Mouse (Mus musculus) heart, embryonic 16.5 days (tissue): ENCODE measurements around the gene Camta1. TPM values are rescaled to one million over a fixed set of nuclear protein-coding genes. Genes with fewer than 3 reads are reported as not detected.

Experiments used
- ATAC-seq: fragments of 200-750 bp; cut with Nextera tagmentation; replicated peaks from 2 replicates; pipeline ENCODE4 v1.8.0; 2017; ENCODE audit warnings: moderate number of reproducible peaks; ENCODE audit not compliant: insufficient read depth, low FRiP score; ENCODE audit errors: extremely low read depth
- H3K27ac ChIP-seq: fragments of 300-500 bp; sonication (generic); 2 replicates; pipeline ENCODE4 v1.5.1; 2014; ENCODE audit warnings: mild to moderate bottlenecking, low read length, control low read depth, moderate library complexity
- H3K27me3 ChIP-seq: fragments of 300-500 bp; sonication (generic); 2 replicates; pipeline ENCODE4 v1.6.1; 2014; ENCODE audit warnings: low read length, mixed read lengths; ENCODE audit not compliant: control insufficient read depth, insufficient read depth
- H3K36me3 ChIP-seq: fragments of 300-500 bp; sonication (generic); 2 replicates; pipeline ENCODE4 v1.6.1; 2014; ENCODE audit not compliant: control insufficient read depth, insufficient read depth
- H3K4me1 ChIP-seq: fragments of 300-500 bp; sonication (generic); 2 replicates; pipeline ENCODE4 v1.6.1; 2014; ENCODE audit warnings: low read length, mixed read lengths; ENCODE audit not compliant: control insufficient read depth, insufficient read depth
- H3K4me2 ChIP-seq: fragments of 300-500 bp; sonication (generic); 2 replicates; pipeline ENCODE4 v1.6.1; 2014; ENCODE audit warnings: low read depth, mild to moderate bottlenecking, control low read depth, low read length
- H3K4me3 ChIP-seq: fragments of 300-500 bp; sonication (generic); 2 replicates; pipeline ENCODE4 v1.5.1; 2014; ENCODE audit warnings: mild to moderate bottlenecking, control low read depth, low read length
- H3K9ac ChIP-seq: fragments of 300-500 bp; sonication (generic); 2 replicates; pipeline ENCODE4 v1.6.1; 2014; ENCODE audit warnings: low read length, control low read depth
- H3K9me3 ChIP-seq: fragments of 300-500 bp; sonication (generic); replicated peaks from 2 replicates; pipeline ENCODE4 v1.6.1; 2016; ENCODE audit warnings: low read length; ENCODE audit not compliant: control insufficient read depth
- WGBS: fragments of 180-500 bp; shearing (Covaris S2); extraction: QIAGEN DNeasy Blood & Tissue Kit; methylation state at CpG from one replicate; pipeline ENCODE4 v1.1.7; 2014; 5-methylcytosine and 5-hydroxymethylcytosine counted together
- polyA plus RNA-seq: library from polyadenylated mRNA; unstranded; fragments of >200 nt; fragmentation: Nextera tagmentation; extraction: Ambion mirVana; gene quantifications from 2 replicates; pipeline ENCODE4 v1.2.1, GENCODE M21; 2015

Gene Camta1
- polyA plus RNA-seq, 1 experiment from 2014 or later, result 141 TPM

GRCm38 (mm10) chr4:151130756-151131490, 730.8 kb downstream of the Camta1 start:
- no peak overlapping the region for H3K27ac ChIP-seq
- no peak overlapping the region for H3K4me3 ChIP-seq
- no peaks in the 10 kb centered on the region for H3K36me3 ChIP-seq
- peaks cover 8% of the 10 kb centered on the region for H3K27me3 ChIP-seq
- no peak for ATAC-seq
- H3K9ac ChIP-seq, result peak overlapping the region; percentile 20; the same call in 1 of the 2 replicates
- peaks cover 27% of the 10 kb centered on the region for H3K4me1 ChIP-seq
- 50% methylated on average over 9 of the region's 9 CpGs for WGBS
- H3K4me2 ChIP-seq, result no peak overlapping the region
- H3K9me3 ChIP-seq, result no peaks in the 10 kb centered on the region

GRCm38 (mm10) chr4:151129725-151130557, 731.7 kb downstream of the Camta1 start:
- no peak for ATAC-seq
- H3K9me3 ChIP-seq, result no peaks in the 10 kb centered on the region
- peak overlapping the region; percentile 98 for H3K4me2 ChIP-seq
- peaks cover 8% of the 10 kb centered on the region for H3K27me3 ChIP-seq
- 67% methylated on average over 16 of the region's 16 CpGs for WGBS
- peaks cover 29% of the 10 kb centered on the region for H3K4me1 ChIP-seq
- no peak overlapping the region for H3K27ac ChIP-seq
- no peaks in the 10 kb centered on the region for H3K36me3 ChIP-seq
- H3K9ac ChIP-seq, result peak overlapping the region; percentile 4; the same call in 1 of the 2 replicates
- H3K4me3 ChIP-seq, result no peak overlapping the region

DNA sequence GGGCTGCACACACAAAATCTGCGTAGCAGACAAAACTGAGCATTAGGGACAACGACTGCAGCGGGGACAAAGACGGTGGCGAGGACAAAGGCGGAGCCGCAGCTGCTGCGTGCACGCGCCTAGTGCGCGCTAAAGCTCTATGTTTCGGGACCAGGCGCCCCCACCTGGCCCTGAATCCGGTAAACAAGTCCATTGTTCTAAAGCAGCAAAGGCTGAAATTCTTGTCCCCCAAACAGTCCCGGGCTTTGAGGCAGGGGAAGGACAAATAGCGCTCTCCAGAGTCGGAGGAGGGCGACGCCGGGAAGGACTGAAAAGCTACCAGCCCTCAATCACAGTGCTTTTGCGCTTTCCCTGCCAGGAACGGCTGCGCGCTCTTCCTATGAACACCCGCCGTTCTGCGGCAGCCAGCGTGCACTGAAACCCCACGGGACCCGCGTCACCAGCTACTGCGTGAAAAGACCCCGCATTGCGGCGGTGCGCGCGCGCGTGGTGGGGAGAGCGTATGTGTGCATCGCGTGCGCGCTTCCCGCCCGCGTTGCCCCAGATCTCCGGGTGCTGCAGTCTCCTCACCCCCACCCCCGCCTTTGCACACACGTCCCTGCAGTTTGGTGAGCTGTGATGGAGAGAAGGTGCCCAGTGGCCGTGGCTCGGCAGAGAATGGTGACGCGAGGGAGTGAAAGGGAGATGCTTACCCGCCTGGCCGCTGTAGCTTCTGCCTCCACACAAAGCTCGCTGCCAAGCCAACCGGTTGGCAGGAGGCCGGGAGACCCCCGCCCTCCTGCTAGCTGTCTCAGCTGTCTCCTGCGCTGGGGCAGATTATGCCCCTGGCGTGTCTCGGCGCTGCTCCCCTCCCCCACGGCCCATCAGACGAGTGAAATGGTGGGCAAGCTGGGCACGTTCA, 732.8 kb downstream of the Camta1 start:
- peak; percentile 82 for ATAC-seq

GRCm38 (mm10) chr4:151127636-151128548, 733.8 kb downstream of the Camta1 start:
- Histone ChIP-seq H3K4me1 (peaks cover 30% of the 10 kb centered on the region), H3K4me3 (peak overlapping the region; percentile 73), H3K27me3 (peaks cover 8% of the 10 kb centered on the region), H3K9ac (peak overlapping the region; percentile 87), H3K27ac (peak overlapping the region; percentile 82), H3K4me2 (peak overlapping the region; percentile 98), H3K9me3 (no peaks in the 10 kb centered on the region), H3K36me3 (no peaks in the 10 kb centered on the region)
- ATAC-seq, result peak; percentile 29
- whole genome bisulfite sequencing, result 10% methylated on average over 10 of the region's 10 CpGs

More for the DNA sequence above, 732.8 kb downstream of the Camta1 start:
- Histone ChIP-seq H3K9me3 (no peaks in the 10 kb centered on the region), H3K4me3 (peak overlapping the region; percentile 73), H3K27me3 (peaks cover 8% of the 10 kb centered on the region), H3K9ac (peak overlapping the region; percentile 87), H3K27ac (peak overlapping the region; percentile 83), H3K4me2 (peak overlapping the region; percentile 98), H3K4me1 (peaks cover 32% of the 10 kb centered on the region), H3K36me3 (no peaks in the 10 kb centered on the region)
- under 1% methylated on average over 69 of the region's 69 CpGs for WGBS

DNA sequence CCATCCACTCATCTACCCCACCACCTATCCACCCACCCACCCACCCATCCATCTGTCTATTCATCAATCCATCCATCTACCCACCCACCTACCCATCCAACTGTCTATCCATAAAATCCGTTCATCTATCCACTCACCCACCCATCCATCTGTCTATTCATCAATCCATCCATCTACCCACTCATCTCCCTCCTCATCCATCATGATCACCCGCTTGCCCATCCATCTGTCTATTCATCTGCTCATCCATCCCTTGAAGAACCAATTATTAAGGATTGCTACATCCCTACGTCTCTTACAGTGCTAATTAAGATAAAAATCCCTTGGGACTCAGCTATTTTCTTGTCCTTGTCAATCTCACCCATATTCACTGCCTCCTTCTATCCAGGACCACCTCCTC, 742.8 kb downstream of the Camta1 start:
- no peak for ATAC-seq
- WGBS, result 82% methylated on average over 3 of the region's 3 CpGs
- no peak overlapping the region for H3K4me2 ChIP-seq
- no peaks in the 10 kb centered on the region for H3K36me3 ChIP-seq
- no peaks in the 10 kb centered on the region for H3K27me3 ChIP-seq
- H3K27ac ChIP-seq, result no peak overlapping the region
- no peaks in the 10 kb centered on the region for H3K9me3 ChIP-seq
- H3K4me1 ChIP-seq, result no peaks in the 10 kb centered on the region
- no peak overlapping the region for H3K9ac ChIP-seq
- H3K4me3 ChIP-seq, result no peak overlapping the region

- no peak for ATAC-seq
- Histone ChIP-seq H3K27ac (no peak overlapping the region), H3K4me1 (no peaks in the 10 kb centered on the region), H3K9ac (no peak overlapping the region), H3K27me3 (peaks cover 10% of the 10 kb centered on the region; the same call in 1 of the 2 replicates), H3K4me3 (no peak overlapping the region), H3K36me3 (no peaks in the 10 kb centered on the region), H3K9me3 (no peaks in the 10 kb centered on the region), H3K4me2 (no peak overlapping the region)
- 86% methylated on average over 7 of the region's 7 CpGs for WGBS
Measured at GRCm38 (mm10) chr4:151114574-151114973, 747.1 kb downstream of the Camta1 start.

GRCm38 (mm10) chr4:151111226-151111625, 750.5 kb downstream of the Camta1 start:
- Histone ChIP-seq H3K27me3 (peaks cover 24% of the 10 kb centered on the region; the same call in 1 of the 2 replicates), H3K4me3 (no peak overlapping the region), H3K36me3 (no peaks in the 10 kb centered on the region), H3K27ac (no peak overlapping the region), H3K4me1 (peaks cover 4% of the 10 kb centered on the region; the same call in 1 of the 2 replicates), H3K9ac (no peak overlapping the region), H3K4me2 (no peak overlapping the region), H3K9me3 (no peaks in the 10 kb centered on the region)
- WGBS, result 40% methylated on average over 8 of the region's 8 CpGs
- ATAC-seq, result no peak

DNA sequence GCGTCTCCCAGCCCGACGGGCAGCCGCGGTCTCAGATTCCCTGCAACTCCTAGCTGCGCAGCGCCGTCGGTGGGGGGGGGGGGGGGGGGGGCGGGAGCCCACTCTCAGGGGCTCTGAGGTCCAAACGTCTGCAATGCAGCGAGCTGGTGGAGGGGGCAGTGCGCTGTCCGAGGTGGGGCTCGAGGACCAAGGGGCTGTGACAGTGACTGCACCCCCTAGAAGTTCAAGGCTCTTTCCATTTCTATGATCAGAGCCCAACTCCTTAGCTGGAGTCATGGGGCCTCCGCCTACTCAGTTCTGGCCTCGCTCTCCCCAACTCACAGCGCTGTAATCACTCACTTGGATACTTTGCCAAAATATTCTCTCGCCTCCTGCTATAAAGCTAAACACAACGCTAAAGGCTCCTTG, 752.8 kb downstream of the Camta1 start:
- Histone ChIP-seq H3K27me3 (peaks cover 28% of the 10 kb centered on the region), H3K4me2 (peak overlapping the region; percentile 70), H3K4me3 (peak overlapping the region; percentile 65), H3K9me3 (no peaks in the 10 kb centered on the region), H3K36me3 (no peaks in the 10 kb centered on the region), H3K9ac (peak overlapping the region; percentile 82), H3K4me1 (peaks cover 7% of the 10 kb centered on the region), H3K27ac (peak overlapping the region; percentile 72)
- ATAC-seq, result peak; percentile 7; the same call in 1 of the 2 replicates
- 4% methylated on average over 11 of the region's 20 CpGs for WGBS
